Mouse (Mus musculus) stomach, postnatal 0 days (tissue): ENCODE measurements around the gene Gm5286. TPM values are rescaled to one million over a fixed set of nuclear protein-coding genes. Genes with fewer than 3 reads are reported as not detected.
"Not testable (repeated sequence)": the region's sequence is repeated elsewhere in the genome, so short reads cannot be mapped to it uniquely, and the experiment has no call there.

Experiments used
- ATAC-seq: fragments of 200-750 bp; cut with Nextera tagmentation; 2 replicates; pipeline ENCODE4 v1.8.0; 2017; ENCODE audit not compliant: low FRiP score, low TSS enrichment
- DNase-seq: peaks from one replicate; pipeline ENCODE4 v3.0.0-alpha.2; 2016; ENCODE audit warnings: low spot score
- H3K27ac ChIP-seq: fragments of 300-500 bp; sonication (generic); replicated peaks from 2 replicates; pipeline ENCODE4 v1.5.1; 2014; ENCODE audit warnings: mild to moderate bottlenecking, control low read depth
- H3K27me3 ChIP-seq: fragments of 300-500 bp; sonication (generic); 2 replicates; pipeline ENCODE4 v1.6.1; 2014; ENCODE audit warnings: low read length; ENCODE audit not compliant: control insufficient read depth, insufficient read depth
- H3K36me3 ChIP-seq: fragments of 300-500 bp; sonication (generic); 2 replicates; pipeline ENCODE4 v1.6.1; 2014; ENCODE audit warnings: low read length, mixed read lengths; ENCODE audit not compliant: control insufficient read depth, insufficient read depth
- H3K4me1 ChIP-seq: fragments of 300-500 bp; sonication (generic); replicated peaks from 2 replicates; pipeline ENCODE4 v1.6.1; 2014; ENCODE audit warnings: antibody characterized with exemption; ENCODE audit not compliant: control insufficient read depth, insufficient read depth
- H3K4me2 ChIP-seq: fragments of 300-500 bp; sonication (generic); replicated peaks from 2 replicates; pipeline ENCODE4 v1.6.1; 2014; ENCODE audit warnings: low read depth, mild to moderate bottlenecking, control low read depth, moderate library complexity
- H3K4me3 ChIP-seq: fragments of 300-500 bp; sonication (generic); 2 replicates; pipeline ENCODE4 v1.5.1; 2014; ENCODE audit warnings: low read depth, low read length, control low read depth
- H3K9ac ChIP-seq: fragments of 300-500 bp; sonication (generic); 2 replicates; pipeline ENCODE4 v1.6.1; 2014; ENCODE audit warnings: mild to moderate bottlenecking, low read length, control low read depth, mixed read lengths
- H3K9me3 ChIP-seq: fragments of 300-500 bp; sonication (generic); 2 replicates; pipeline ENCODE4 v1.6.1; 2016; ENCODE audit warnings: low read length; ENCODE audit not compliant: control insufficient read depth
- WGBS: fragments of 180-500 bp; shearing (Covaris S2); extraction: QIAGEN DNeasy Blood & Tissue Kit; methylation state at CpG from one replicate; pipeline ENCODE4 v1.1.7; 2014; 5-methylcytosine and 5-hydroxymethylcytosine counted together
- polyA plus RNA-seq: library from polyadenylated mRNA; unstranded; fragments of >200 nt; fragmentation: Nextera tagmentation; extraction: Ambion mirVana; gene quantifications from 2 replicates; pipeline ENCODE4 v1.2.1, GENCODE M21; 2015

Gene Gm5286
- 0.06 TPM in 1 of 2 replicates, not detected in the other for polyA plus RNA-seq

GRCm38 (mm10) chr3:94196414-94196813, at the start of gene Gm5286:
Gene Gm5286 (plus strand): TSS chr3:94196714.
- not testable (repeated sequence) for ATAC-seq, H3K4me1 ChIP-seq, H3K4me3 ChIP-seq, H3K36me3 ChIP-seq, H3K4me2 ChIP-seq, DNase-seq, H3K9ac ChIP-seq, H3K27me3 ChIP-seq, H3K27ac ChIP-seq, H3K9me3 ChIP-seq
- WGBS: 86% methylated on average over 1 of the region's 4 CpGs

GRCm38 (mm10) chr3:94167351-94167750, 29.2 kb upstream of the Gm5286 start:
- not testable (repeated sequence) for H3K4me3 ChIP-seq, H3K9me3 ChIP-seq, H3K4me2 ChIP-seq, H3K27me3 ChIP-seq, H3K9ac ChIP-seq, H3K27ac ChIP-seq, DNase-seq, H3K4me1 ChIP-seq, ATAC-seq, H3K36me3 ChIP-seq

GRCm38 (mm10) chr3:94178093-94178492, 18.4 kb upstream of the Gm5286 start, which contains the start of gene Gm10696:
Gene Gm10696 (minus strand): TSS chr3:94178193.
- not testable (repeated sequence) for H3K27me3 ChIP-seq, H3K27ac ChIP-seq, DNase-seq, H3K9ac ChIP-seq, H3K4me1 ChIP-seq, H3K4me3 ChIP-seq, H3K9me3 ChIP-seq, H3K36me3 ChIP-seq, H3K4me2 ChIP-seq, ATAC-seq
- 72% methylated on average over 1 of the region's 1 CpGs for WGBS

Other genes with a start within 250 kb of the Gm5286 start
- not detected in 2 replicates for gene Tdpoz5, start 235.4 kb upstream of the Gm5286 start, polyA plus RNA-seq
- 0.22 and 0.24 TPM in 2 replicates for gene Gm9125, start 141.8 kb upstream of the Gm5286 start, polyA plus RNA-seq
- gene Gm10697, start 124.1 kb upstream of the Gm5286 start, polyA plus RNA-seq: not detected in 2 replicates
- gene Gm10696, start 18.5 kb upstream of the Gm5286 start, polyA plus RNA-seq: not detected in 2 replicates
- gene Gm4778, start 67.3 kb downstream of the Gm5286 start, polyA plus RNA-seq: not detected in 2 replicates
- 10.2 and 10.4 TPM in 2 replicates for gene Them4, start 113.4 kb downstream of the Gm5286 start, polyA plus RNA-seq
- 126 and 146 TPM in 2 replicates for gene Them5, start 145.4 kb downstream of the Gm5286 start, polyA plus RNA-seq
- 0.82 and 1.5 TPM in 2 replicates for gene C2cd4d, start 165.7 kb downstream of the Gm5286 start, polyA plus RNA-seq
- gene Rorc, start 176.1 kb downstream of the Gm5286 start, polyA plus RNA-seq: 7.5 and 8.8 TPM in 2 replicates
- gene Lingo4, start 201.8 kb downstream of the Gm5286 start, polyA plus RNA-seq: 0.42 TPM in 2 replicates
- gene Tdrkh, start 216.6 kb downstream of the Gm5286 start, polyA plus RNA-seq: 3.8 and 4.0 TPM in 2 replicates
- 47.6 and 50.7 TPM in 2 replicates for gene Mrpl9, start 246.6 kb downstream of the Gm5286 start, polyA plus RNA-seq
- gene Oaz3, start 247.2 kb downstream of the Gm5286 start, polyA plus RNA-seq: 0.21 and 0.28 TPM in 2 replicates